Mouse (Mus musculus): ENCODE data around the gene Slc25a18.
"Not testable (repeated sequence)": the region's sequence is repeated elsewhere in the genome, so short reads cannot be mapped to it uniquely, and the experiment has no call there.

Slc25a18 gene

GRCm38 (mm10) chr6:120796111-120796510, 22.7 kb downstream of the Slc25a18 start:
- no peak for DNase-seq (ENCODE audit: low read depth in 2 of 2, low spot score in 2 of 2)

GRCm38 (mm10) chr6:120798019-120798418, 24.6 kb downstream of the Slc25a18 start:
- no peak for DNase-seq (ENCODE audit: low read depth in 2 of 2, low spot score in 2 of 2)

DNA sequence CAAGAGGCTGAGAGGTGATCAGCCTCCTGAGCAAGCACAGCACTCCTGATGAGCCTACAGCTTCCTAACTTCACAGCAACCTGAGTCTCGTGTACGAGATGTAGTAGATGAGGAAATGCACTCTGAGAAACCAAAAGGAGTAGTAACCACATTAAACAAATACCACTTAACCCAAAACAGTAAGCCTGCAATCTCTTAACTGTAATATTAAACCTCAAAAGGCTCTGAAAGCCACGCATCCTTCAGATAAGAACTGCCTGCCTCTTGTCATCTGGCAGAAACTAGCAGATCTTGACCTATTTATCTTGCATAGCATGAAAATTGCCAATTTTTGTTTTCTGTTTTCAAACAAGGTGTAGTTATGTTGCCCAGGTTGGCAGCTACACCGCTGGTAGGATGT, 25.5 kb downstream of the Slc25a18 start:
- no peak for DNase-seq (ENCODE audit: low read depth in 2 of 2, low spot score in 2 of 2)

GRCm38 (mm10) chr6:120799581-120800041, 26.2 kb downstream of the Slc25a18 start:
- peak; percentile 16 to 41 for DNase-seq (ENCODE audit: low read depth in 2 of 2, low spot score in 2 of 2)

DNA sequence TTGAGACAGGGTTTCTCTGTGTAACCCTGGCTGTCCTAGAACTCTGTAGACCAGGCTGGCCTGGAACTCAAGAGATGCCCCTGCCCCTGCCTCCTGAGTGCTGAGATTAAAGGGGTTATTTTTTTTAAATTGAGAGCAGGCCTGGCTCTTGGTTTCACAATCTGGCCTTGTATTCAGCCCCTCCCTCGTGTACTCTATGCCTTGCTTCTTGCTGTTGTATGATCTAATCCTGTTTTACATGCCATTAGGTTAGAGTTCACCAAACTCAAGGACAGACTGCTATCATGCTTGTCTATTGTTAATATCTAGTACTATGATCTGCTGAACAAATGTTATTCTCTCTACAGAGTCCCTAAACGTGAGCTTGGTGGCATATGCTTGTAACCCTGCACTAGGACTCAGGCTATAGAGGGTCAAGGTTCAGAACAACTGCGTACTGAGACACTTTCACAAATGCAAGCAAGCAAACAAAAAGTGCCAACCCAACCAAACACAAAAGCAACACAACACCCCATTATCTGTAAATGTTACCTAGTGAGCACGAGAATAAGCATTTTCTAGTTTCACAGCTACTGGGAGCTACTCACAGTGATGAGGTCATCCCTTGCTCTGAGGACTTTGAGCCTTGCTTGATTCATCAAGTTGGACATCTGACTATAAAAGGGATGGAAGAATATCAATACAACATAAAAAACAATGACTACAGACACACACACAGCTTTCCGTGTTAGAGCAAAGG, 33.8 kb downstream of the Slc25a18 start:
- DNase-seq (ENCODE audit: low read depth in 2 of 2, low spot score in 2 of 2), result no peak

DNA sequence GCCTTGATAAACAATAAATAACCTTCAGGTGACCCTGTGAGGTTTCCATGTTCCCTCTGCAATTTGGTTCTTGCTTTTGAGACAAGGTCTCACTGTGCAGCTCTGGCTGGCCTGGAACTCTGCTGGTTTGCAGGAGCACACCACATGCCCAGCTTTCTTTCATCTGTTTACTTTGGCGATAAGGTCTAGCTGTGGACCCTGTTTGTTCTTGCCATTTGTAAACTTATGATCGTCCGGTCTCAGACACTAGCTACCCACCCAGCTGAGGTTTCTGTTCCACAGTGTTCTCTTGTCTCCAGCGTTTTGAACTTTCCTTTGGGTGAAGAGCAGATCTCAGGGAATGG, 34.3 kb downstream of the Slc25a18 start:
- DNase-seq (ENCODE audit: low read depth in 2 of 2, low spot score in 2 of 2), result no peak

DNA sequence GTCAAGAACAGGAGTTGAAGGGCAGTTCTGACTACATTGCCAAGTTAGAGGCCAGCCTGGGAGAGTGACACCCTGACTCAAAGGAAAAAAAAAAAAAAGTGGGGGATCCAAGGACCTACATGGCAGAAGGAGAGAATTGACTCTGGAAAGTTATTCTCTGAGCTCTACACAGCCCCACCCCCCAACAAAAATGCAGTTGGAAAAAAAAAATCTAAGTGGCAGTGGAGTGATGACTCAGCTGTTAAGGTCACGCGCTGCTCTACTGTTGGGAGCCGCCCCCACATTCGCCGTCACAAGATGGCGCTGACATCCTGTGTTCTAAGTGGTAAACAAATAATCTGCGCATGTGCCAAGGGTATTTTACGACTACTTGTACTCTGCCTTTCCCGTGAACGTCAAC, 38.6 kb downstream of the Slc25a18 start:
- not testable (repeated sequence) for DNase-seq (ENCODE audit: low read depth in 2 of 2, low spot score in 2 of 2)

- DNase-seq (ENCODE audit: low read depth in 2 of 2, low spot score in 2 of 2), result no peak
Measured at GRCm38 (mm10) chr6:120819294-120819693, 45.9 kb downstream of the Slc25a18 start.

DNA sequence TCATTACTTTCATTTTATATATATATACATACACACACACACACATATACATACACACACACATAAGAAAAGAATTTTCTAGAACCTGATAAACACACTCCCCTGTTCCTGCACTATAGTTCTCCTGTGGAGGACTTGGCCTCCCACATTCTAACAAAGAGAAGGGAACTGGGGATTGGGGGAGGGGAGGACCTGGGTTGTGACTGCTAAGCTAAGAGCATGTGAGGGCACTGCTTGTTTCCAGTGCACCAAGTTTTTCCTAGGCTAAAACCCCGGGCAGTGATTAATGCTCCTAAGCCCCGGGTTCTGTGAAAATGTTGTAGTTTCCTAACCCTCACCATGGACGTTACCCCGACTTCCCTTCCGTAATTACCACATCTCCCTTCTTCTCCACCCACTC, 46.8 kb downstream of the Slc25a18 start:
- DNase-seq (ENCODE audit: low read depth in 2 of 2, low spot score in 2 of 2), result no peak

GRCm38 (mm10) chr6:120820941-120821340, 47.6 kb downstream of the Slc25a18 start:
- DNase-seq (ENCODE audit: low read depth in 2 of 2, low spot score in 2 of 2), result no peak

- no peak for DNase-seq (ENCODE audit: low read depth in 2 of 2, low spot score in 2 of 2)
Measured at GRCm38 (mm10) chr6:120821715-120822114, 48.3 kb downstream of the Slc25a18 start.

DNA sequence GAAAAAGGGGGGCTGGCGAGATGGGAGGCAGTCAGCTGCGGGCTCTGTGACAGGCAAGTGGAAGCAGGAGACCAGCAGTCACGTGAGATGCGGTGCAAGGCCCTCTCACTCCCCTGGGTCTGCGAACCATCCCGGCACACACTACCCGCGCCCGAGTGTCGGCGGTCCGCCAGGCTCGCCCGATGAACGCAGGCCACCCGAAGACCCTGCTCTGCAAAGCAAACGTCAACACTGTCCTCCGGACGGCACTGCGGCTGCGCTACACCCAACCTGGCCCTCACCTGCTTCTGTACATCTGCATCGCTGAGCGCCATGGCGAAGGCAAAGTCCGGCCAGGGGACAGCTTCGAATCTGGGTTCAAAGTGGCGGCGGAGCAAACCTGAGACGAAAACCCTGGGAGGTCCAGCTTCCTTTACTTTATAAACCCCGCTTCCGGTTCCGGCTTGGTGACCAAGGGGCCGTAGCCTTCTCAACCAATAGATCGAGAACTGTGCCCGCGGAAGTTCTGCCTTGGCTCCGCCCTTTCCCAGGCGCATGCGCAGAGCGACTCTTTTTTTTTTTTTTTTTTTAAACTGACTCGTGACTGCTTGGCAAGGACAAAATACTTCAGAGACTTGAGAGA, 49.0 kb downstream of the Slc25a18 start, which contains the start of gene Atp6v1e1:
Gene Atp6v1e1, minus strand, starts transcription at position 487 of the 622 bp plus-strand sequence.
- peak; percentile 89 to 90 for DNase-seq (ENCODE audit: low read depth in 2 of 2, low spot score in 2 of 2)

DNA sequence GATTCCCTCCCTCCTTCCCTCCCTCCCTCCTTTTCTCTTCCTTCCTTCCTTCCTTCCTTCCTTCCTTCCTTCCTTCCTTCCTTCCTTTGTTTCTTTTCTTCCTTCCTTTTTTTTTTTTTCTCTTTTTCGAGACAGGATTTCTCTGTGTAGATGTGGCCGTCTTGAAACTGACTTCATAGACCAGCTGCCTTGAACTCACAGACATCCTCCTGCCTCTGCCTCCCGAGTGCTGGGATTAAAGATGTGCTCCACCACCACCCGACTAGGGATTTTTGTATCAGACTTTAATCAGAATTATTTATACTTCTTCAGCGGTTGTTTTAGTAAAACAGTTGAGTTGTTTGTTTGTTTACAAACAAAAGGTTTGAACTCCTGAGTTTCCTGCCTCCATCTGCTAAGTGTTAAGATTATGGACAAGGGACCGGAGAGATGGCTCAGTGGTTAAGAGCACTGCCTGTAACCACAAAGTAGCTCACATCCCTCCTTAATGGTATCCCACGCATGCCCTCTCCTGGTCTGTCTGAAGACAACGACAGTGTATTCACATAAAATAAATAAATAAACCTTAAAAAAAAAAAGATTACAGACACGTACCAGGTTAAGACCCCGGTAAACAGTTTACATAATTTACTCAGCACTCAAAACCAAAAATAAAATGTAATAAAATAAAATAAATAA, 49.7 kb downstream of the Slc25a18 start:
- peak in 1 of 2 experiments; percentile 16 for DNase-seq (ENCODE audit: low read depth in 2 of 2, low spot score in 2 of 2)

- DNase-seq (ENCODE audit: low read depth in 2 of 2, low spot score in 2 of 2), result no peak
Measured at GRCm38 (mm10) chr6:120830056-120830455, 56.7 kb downstream of the Slc25a18 start.

GRCm38 (mm10) chr6:120830866-120831608, 57.7 kb downstream of the Slc25a18 start:
- DNase-seq (ENCODE audit: low read depth in 2 of 2, low spot score in 2 of 2), result no peak

- DNase-seq (ENCODE audit: low read depth in 2 of 2, low spot score in 2 of 2), result no peak
Measured at GRCm38 (mm10) chr6:120832097-120832496, 58.7 kb downstream of the Slc25a18 start.

DNA sequence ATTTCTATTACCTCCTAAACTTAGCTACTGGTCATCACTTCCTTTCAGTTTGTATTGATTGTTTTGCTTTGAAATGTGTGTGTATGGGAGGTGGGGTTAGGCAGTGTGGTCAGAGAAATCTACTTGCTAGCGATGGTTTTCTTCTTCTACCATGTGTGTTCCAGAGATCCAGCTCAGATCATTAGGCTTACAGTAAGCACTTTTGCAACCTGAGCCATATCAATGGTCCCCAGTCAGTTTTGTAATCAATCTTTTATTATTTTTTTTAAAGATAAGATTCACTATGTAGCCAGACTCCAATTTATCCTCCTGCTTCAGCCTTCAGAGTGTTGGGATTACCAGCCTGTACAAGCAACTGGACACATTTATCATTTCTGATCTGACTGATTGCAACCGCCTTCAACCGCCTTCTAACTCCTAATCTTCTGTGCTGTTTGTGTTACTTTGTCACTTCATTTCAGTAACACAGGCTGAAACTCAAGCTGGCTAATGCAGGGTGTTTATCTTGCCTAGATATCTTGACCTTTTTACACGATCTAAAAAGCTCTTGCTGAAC, 61.5 kb downstream of the Slc25a18 start:
- DNase-seq (ENCODE audit: low read depth in 2 of 2, low spot score in 2 of 2), result no peak

- DNase-seq (ENCODE audit: low read depth in 2 of 2, low spot score in 2 of 2), result peak; percentile 91 to 92
Measured at GRCm38 (mm10) chr6:120835474-120836374, 62.3 kb downstream of the Slc25a18 start, which contains the start of gene Bcl2l13. Gene Bcl2l13 (plus strand): TSS chr6:120836212.

DNA sequence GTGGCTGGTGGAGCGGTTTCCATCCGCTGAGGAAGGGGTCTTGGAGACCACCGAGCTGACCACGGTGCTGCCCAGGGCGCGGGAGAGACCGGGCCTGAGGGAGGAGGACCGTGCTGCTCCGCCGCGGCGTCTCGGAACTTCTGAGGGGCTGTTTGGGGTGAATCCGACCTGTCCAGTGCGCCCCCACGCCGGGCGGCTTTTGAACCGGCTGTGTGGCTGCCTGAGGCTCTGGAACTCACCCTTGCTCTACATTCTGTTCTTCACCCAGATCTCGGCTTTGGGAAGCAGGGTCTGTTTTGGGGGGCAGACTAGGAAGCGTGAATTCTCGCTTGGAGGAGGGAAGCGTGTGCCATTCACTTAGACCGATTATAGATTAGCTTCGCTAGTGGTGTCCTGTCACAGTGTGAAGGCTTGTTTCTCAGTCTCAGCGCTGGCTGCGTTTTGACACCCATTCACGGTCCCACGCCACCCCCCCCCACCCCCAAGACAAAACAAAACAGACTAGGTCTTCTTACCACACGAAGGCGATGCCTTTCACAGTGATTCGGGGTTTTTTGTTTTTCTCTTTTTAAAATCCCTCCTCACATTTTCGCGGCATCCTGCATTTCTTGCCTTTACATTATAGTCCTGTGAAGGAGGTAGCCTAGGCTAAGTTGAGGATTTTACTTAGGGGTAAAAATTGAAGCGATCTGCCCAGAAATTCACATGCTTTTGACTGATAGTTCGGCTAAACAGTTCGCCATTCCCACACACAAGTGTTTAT, 63.2 kb downstream of the Slc25a18 start:
- peak in 1 of 2 experiments; percentile 49 for DNase-seq (ENCODE audit: low read depth in 2 of 2, low spot score in 2 of 2)
